Mouse (Mus musculus): ENCODE data around the gene Fyco1.
A peak's percentile ranks its signal among the peaks of the same experiment; 100 is the strongest.
"Not testable (repeated sequence)": the region's sequence is repeated elsewhere in the genome, so short reads cannot be mapped to it uniquely, and the experiment has no call there.

Fyco1 gene

DNA sequence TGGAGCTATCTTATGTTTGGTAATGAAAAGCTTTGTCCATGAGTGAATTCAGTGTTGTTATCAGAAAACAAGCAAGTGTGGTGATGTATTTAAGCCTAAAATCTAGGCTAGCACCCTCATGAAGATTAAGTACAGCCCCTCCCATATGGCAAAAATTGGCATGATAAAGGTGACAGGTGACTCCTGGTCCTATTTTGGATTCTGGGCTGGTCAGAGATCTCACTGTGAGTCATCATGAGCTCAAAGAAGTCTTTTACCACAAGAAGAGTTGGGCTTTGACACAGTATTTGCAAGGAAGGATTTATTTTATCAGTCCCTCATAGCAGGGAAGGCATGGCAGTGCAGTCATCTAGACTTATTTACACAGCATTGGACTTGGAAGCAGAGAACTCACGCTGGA lies 35.7 kb downstream of the Fyco1 start:
- ATAC-seq (ENCODE audit: insufficient number of reproducible peaks, low FRiP score, low TSS enrichment): no peak

DNA sequence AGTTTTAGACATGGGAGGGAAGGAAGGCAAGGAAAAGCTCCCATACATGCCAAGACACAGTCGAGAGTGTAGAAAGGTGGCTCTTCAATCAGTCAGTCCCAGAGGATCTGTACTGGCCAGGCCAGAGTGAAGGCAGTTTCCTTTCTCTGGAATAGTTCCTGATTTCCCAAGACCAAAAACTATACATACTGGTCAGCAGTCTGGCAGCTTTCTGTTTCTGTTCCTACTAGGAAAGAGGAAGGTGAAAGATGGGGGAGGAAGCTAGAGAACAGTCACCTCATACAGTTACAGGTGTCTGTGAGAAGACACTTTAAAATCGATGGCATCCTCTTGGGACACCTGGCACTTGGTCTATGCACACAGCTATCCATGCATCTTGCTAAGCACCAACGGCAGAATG lies 36.3 kb downstream of the Fyco1 start:
- no peak for ATAC-seq (ENCODE audit: insufficient number of reproducible peaks, low FRiP score, low TSS enrichment)

DNA sequence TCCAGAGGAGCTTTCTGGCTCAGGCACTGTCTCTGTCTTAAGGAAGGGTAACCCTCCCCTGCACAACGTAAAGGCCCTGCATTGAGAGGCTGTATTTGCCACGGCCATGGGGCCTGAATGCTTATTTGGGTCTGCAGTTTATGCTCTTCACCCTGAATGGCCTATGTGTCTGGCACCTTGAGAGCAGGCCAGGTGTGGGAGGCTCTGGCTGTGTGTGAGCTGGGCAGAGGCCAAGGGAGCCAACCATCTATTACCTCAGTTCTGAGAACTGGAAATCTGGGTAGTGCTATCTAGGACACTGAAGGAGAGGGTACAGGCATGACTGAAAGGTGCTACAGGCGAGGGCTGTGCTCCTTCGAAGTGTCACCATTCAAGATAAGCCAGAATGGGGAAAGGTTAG lies 36.9 kb downstream of the Fyco1 start:
- ATAC-seq (ENCODE audit: insufficient number of reproducible peaks, low FRiP score, low TSS enrichment): 0 out of 2 replicates have a peak, but pooled peaks have one; percentile 49

DNA sequence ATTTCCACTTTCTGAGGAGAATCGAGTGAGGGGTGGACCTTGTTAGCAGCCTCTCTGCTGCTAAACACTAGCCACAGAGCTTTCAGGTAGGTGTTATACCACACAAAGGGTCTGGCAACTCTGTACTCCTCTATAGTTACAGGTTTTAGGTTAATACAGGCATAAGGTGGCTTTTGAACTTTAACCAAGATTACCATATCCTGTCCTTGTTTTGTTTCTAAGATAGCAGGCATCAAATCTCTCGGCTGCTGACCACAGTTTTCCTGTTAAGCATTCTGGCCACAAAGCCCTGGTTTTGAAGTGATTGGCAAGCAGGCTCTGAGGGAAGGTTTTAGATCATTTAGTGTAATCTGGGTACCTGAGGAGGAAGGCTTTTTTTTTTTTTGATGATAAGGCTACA lies 37.4 kb downstream of the Fyco1 start:
- ATAC-seq (ENCODE audit: insufficient number of reproducible peaks, low FRiP score, low TSS enrichment): no peak

DNA sequence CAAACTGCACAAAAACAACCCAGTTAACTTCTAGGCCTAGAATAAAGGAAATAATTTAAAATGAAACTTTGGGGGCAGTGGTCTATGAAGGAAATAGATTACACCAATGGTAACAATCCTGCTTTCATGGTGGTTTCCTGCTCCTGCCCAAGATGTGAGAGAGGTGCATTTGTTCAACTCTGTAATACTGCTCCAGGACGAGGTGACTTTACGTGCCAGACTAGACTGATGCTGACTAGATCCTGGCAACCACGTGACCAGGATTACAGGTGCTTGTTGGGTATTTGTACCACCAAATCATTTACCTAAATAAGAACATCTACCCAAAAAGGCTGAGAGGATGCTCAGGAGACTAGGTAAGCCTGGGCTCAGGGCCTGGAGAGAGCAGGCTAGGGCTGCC lies 39.9 kb downstream of the Fyco1 start:
- no peak for ATAC-seq (ENCODE audit: insufficient number of reproducible peaks, low FRiP score, low TSS enrichment)

DNA sequence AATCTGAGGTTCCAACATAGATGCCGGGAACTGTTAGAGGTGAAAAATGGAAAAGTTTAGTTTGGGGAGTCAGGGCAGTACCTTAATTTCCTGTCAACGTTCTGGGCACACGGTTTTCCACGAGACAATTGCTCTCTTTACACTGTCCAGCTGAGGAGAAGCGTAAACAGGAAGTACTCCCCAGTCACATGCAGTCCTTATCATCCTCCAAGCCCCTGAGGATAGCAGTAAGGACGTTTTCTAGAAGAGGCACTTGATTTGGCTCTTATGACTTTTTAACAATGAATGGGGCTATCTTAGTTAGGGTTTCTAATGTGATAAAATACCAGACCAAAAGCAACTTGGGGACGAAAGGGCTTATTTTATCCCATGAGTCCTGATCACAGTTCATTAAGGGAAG lies 43.1 kb downstream of the Fyco1 start:
- ATAC-seq (ENCODE audit: insufficient number of reproducible peaks, low FRiP score, low TSS enrichment): no peak

DNA sequence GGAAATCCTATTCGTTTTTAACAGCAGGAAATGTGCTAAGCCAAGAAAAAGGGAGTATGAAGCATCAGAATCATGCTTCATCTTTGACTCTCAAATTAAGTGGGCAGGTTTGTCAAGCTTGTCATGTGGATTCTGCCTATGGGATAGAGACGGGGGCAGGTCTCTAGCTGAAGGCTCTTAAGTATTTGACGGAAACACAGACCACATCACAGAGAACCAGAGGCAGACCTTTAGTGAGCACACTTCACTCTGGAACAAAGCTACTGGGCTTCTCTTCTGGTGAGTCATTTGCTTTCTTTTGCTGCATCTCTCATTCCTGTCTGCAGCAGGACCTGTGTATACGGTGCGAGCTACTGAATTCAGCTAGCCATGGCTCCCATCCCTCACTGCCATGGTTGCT lies 45.4 kb downstream of the Fyco1 start, which contains the start of gene Cxcr6:
TSS of gene Cxcr6 (plus strand) at position 209 of the 400 bp plus-strand sequence.
- ATAC-seq (ENCODE audit: insufficient number of reproducible peaks, low FRiP score, low TSS enrichment): no peak

DNA sequence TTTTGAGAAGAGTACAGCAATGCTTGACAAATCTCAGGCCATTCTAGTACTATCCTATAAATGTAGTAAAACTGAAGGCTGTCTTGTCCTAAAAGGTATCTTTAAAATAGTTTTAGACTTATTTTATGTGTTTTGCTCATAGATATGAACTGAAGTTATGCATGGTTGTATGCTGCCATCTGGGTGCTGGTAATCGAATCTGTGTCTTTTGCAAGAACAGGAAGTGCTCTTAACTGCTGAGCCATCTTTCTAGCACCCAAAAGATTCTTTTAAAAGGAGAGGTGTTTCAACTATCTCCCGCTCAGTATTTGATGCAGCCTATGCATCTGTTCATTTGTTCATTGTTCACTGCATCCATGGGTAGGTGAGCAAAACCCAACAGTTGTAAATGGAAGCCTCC lies 46.5 kb downstream of the Fyco1 start:
- ATAC-seq (ENCODE audit: insufficient number of reproducible peaks, low FRiP score, low TSS enrichment): no peak

DNA sequence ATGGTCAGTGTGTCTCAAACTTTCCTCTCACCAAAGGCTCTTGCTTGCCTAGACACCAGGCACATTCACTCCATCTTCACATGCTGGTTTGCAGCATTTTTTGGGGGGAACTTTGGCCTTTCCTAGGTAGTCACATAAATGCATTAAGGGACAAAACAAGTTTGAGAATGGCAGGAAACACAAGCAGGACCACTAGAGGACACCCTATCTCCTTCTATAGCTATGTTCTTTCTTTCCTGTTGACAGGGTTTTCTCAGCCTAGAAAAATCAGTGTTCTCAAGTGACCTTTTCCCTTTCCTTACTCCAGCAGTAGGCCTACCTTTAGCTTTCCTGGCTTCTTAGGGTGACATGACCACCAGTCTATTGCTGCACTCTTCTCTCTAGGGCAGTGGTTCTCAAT lies 48.8 kb downstream of the Fyco1 start:
- no peak for ATAC-seq (ENCODE audit: insufficient number of reproducible peaks, low FRiP score, low TSS enrichment)

DNA sequence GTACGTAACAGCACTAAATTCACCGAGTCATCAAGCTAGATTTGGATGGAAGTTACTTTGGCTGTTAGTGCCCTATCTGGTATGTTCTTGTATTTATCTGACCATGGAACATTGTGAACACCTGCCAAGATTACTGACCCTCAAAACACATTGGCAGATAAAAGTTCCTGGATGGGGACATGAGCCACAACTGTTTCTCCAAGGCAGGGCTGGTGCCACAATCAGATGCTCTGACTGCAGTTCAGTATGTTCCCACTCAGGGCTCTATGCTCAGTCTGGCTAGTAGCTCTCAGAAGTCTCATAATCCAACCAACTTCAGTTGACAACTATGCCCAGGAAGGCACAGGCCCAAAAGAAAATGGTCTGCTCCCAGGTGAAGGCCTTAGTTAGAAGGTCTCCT lies 49.3 kb downstream of the Fyco1 start:
- no peak for ATAC-seq (ENCODE audit: insufficient number of reproducible peaks, low FRiP score, low TSS enrichment)

DNA sequence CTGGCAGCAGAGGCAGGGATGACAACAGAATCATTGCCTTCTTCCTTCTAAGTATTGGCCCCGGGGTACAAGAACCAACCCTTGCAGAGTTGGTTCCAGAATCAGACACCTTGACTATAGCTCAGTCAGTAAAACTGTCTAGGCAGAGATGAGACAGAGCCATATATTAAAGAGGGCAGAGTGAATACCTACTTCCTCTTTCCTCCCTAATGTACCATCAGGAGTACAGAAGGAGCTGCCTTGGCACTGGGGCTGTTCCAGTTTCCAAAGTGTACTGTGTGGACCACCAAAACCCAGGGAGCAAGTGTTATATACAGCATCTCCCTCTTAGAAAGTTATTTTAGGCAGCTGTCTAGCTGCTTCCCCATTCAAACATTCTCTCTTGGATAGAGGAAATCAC lies 50.2 kb downstream of the Fyco1 start:
- ATAC-seq (ENCODE audit: insufficient number of reproducible peaks, low FRiP score, low TSS enrichment): no peak

DNA sequence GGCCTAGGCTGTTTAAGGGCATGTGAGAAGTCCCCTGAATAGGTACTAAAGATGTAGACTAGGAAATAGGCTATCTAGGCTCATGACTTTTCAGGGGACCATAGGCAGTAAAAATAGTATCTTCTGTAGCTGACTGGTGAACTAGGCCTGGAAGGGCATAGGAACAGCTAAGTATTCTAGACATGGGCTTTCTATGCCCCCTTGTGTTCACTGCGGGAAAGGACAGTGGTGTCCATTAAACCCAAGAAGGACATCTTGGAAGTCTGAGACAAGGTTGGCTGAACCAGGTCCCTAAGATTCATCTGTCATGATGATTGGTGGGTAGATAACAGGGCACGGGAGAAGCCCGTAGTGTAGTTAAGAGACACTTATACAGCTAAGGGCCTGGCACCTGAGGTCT lies 55.5 kb downstream of the Fyco1 start:
- ATAC-seq (ENCODE audit: insufficient number of reproducible peaks, low FRiP score, low TSS enrichment): peak; percentile 15; the same call in 1 of the 2 replicates

DNA sequence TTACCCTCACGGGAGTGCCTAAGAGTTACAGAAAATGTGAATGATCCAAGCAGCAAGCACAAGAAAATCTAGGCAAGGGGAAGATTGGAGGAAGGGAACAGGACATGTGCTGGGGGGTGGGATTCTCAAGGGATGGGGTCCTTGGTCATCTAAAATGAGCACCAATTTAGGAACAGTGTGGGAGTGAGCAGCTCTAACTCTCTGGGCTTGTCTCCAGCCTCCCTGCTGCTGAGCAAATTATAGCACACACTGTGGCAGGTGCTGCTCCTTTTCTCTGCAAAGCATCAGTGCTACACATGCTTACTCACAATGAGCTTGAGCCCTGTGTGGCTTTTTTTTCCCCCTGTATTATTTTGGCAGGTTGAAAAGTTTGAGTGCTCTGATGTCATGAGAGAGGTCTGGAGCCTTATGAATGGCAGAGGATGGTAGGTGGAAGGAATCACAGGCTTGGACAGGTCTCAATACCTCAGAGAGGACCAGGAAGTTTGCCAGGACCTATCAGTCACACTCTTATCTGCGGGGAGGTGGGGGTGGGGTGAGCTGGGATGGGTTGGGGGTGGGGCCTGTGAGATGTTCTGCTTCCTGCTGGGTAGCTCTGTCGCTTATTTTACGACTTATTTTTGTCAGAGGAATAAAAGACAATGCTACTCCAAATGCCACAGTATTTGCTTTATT lies 62.7 kb downstream of the Fyco1 start:
- no peak for ATAC-seq (ENCODE audit: insufficient number of reproducible peaks, low FRiP score, low TSS enrichment)

DNA sequence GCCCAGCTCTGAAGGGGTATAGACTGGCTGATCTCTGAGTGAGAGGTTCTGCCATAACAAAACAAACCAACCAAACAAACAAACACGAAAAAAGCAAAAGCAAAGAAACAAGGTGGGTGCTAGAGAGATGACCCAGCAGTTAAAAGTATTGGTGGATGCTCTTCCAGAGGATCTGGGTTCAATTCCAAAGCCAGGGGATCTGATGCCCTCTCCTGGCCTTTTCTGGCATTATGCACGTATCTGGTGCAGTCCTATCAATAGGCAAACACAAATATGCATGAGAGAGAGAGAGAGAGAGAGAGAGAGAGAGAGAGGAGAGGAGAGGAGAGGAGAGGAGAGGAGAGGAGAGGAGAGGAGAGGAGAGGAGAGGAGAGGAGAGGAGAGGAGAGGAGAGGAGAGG lies 78.4 kb downstream of the Fyco1 start:
- ATAC-seq (ENCODE audit: insufficient number of reproducible peaks, low FRiP score, low TSS enrichment): not testable (repeated sequence)

DNA sequence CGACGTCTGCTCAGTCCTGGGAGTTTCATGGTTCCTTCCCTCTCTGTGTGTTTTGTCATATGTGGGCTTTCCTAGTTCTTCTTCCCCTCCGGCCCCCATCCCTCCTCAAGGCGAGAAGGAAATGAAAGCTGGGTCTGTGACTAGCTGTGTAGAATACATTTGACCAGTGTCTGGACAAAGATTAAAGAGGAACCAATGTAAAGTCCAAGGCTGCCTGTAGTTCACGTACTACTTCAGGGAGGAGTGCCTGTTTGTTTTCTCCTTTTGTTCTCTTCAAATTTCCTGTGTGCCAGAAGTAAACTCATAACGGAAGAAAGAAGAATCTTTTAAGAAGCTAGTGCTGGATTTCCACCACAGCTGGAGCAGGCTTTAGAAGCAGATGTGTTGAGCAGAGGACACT lies 82.2 kb downstream of the Fyco1 start:
- ATAC-seq (ENCODE audit: insufficient number of reproducible peaks, low FRiP score, low TSS enrichment): no peak

DNA sequence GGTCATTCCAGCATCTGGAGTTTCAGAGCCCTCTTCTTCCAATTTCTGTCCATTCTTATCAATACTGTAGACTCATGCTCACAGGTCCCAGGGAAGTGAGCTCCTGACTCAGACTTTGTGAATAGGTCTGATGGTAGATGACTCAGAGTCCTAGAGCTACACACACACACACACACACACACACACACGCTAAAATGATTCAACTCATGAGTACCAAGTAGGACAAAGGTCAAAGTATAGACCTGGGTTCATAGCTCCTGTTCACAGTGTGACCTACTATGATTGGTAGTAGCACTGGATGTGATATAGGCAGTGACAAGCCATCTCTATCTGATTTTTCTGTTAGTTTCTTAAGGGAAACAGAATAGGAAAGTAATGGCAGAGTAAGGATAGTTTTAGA lies 83.3 kb downstream of the Fyco1 start:
- ATAC-seq (ENCODE audit: insufficient number of reproducible peaks, low FRiP score, low TSS enrichment): no peak

DNA sequence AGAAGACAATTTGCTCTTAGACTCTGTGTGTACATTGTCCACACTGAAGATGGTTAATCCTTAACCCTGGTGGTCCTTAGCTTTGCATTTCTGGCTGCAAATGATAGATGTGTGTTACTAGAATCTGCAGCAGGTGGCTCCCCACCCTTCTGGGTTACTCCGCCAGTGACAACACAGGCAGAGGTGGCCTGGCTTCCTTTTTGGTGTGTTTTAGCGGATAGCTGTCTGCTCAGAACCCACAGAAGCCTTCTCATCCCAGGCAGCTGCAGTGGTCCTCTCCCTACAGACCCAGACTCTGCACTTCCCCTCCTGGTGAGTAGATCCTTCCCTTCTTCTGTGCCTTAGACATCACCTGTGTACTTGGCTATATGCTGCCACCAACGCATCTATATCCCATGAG lies 84.7 kb downstream of the Fyco1 start:
- no peak for ATAC-seq (ENCODE audit: insufficient number of reproducible peaks, low FRiP score, low TSS enrichment)

DNA sequence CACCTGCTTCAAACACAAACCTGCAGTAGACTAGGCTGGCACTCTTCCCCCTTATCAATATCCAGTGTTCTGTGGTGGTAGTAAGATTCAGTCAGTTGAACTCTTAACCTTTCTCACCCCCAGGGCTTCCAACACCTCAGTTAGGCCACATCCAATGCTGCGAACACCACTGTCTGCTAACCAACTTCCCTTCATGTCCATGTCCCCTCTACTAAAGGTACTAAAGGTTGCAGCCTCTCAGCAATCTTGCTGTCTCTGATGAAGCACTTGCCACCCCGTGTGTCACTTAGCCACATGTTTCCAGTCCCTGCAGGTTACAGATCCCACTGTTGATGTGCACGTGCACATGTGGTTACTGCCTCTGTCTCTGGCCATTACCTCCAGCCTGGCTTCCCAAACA lies 87.9 kb downstream of the Fyco1 start:
- ATAC-seq (ENCODE audit: insufficient number of reproducible peaks, low FRiP score, low TSS enrichment): no peak

DNA sequence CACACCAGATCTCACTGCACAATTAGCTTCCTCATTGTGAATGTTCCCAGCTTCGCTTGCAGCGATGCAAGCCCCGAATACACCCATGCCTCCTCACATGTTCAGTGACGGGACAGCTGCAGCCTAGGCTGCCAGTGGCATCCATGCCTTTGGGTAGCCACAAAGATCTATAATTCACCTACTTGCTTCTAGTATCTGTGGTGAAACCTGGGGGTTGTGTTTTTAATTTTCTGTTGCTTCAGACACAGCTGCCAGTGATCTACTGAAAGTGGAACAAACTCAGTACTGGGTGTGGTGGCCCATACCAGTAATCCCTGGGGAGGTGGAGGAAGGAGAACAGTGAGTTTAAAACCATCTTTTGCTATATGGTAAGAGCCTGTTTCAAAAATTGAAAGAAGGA lies 88.8 kb downstream of the Fyco1 start:
- no peak for ATAC-seq (ENCODE audit: insufficient number of reproducible peaks, low FRiP score, low TSS enrichment)

DNA sequence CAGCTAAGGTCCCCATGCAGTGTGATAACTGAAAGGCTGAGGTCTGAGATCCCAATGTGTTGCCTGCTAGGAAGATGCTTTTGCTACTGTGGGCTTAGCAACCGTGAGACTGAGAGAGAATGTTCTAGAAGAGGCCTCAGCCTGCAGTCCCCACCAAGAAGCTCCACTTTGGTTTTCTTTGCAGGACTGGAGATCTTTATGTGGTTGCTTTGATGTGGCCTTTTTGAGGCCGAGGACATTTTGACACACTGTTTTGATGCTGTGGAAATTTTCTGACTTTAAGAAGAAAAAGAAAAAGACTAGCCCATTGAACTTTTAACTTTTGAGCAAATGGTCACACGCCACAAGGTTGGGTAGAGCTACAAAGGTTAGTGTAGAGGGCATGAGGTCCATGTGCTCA lies 90.9 kb downstream of the Fyco1 start:
- no peak for ATAC-seq (ENCODE audit: insufficient number of reproducible peaks, low FRiP score, low TSS enrichment)

DNA sequence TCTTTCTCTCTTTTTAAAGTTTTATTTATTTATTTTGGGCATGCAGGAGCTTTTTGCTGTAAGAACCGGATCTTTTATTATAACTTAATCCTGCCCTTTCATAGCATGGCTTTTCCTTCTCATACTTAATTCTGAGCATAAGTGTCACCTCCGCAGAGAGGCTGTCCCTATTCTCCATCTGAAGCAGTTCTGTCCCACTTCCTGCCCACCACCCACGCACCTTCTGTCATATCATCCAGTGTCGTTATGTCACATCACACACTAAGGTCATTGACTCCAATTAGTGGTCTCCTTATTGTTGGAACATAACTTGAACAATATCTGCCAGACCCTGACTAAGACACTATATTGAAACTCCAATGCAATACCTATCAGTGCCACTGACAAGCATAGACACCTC lies 93.1 kb downstream of the Fyco1 start:
- no peak for ATAC-seq (ENCODE audit: insufficient number of reproducible peaks, low FRiP score, low TSS enrichment)

DNA sequence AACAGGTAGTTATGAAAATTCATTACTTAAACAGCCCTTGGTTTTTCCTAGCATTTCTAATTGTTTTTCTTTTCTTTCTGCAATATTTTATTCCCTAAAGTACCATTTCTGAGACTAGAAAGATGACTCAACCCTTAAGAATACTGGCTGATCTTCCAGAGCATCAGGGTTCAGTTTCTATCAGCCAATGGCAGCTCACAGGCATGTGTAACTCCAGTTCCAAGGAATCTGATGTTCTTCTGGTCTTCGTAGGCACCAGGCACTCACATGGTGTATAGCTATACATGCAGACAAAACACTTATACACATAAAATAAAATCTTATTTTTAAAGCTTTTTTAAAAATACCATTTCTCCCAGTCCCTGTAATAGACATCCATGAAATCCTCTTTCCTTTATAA lies 93.5 kb downstream of the Fyco1 start:
- no peak for ATAC-seq (ENCODE audit: insufficient number of reproducible peaks, low FRiP score, low TSS enrichment)

DNA sequence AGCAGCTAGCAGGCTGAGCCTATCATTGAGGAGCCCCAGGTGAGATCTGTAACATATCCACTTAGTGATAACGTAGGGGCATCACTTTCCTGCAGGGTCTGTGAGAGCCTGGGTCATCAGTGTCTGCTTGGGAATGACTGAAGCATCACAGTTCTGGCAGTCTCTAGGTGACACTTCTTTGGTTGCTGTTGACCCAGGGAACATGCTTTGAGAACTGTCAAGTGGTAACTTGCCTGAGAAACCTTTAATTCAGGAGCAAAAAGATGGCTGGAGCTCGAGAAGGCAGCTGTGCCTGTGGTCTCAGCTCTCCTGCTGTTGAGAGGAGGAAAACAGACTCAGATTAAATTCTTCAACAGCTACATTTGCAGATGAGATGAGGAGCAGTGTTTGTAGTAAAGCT lies 94.4 kb downstream of the Fyco1 start:
- ATAC-seq (ENCODE audit: insufficient number of reproducible peaks, low FRiP score, low TSS enrichment): no peak

Data from cerebellum, adult (tissue).